Mouse (Mus musculus) liver, adult 2 months (tissue): ENCODE data around the gene Myh7. TPM values are rescaled to one million over a fixed set of nuclear protein-coding genes. Genes with fewer than 3 reads are reported as not detected.

Experiments
- DNase-seq: peaks from one replicate; pipeline ENCODE4 v3.0.0-alpha.2; 2011; ENCODE audit warnings: low read depth, low spot score; ENCODE audit errors: extremely low read depth
- H3K27ac ChIP-seq: fragments of 200-500 bp; replicated peaks from 2 replicates; pipeline ENCODE4 v1.5.1; 2012; ENCODE audit warnings: low read depth, mild to moderate bottlenecking, control low read depth, inconsistent platforms, low read length; ENCODE audit not compliant: insufficient read depth
- H3K27me3 ChIP-seq: fragments of 200-500 bp; 2 replicates; pipeline ENCODE4 v1.6.1; 2012; ENCODE audit warnings: mild to moderate bottlenecking, moderate library complexity, low read length, inconsistent platforms; ENCODE audit not compliant: control insufficient read depth, insufficient read depth
- H3K36me3 ChIP-seq: fragments of 200-500 bp; 2 replicates; pipeline ENCODE4 v1.6.1; 2012; ENCODE audit warnings: low read length, inconsistent platforms; ENCODE audit not compliant: control insufficient read depth, insufficient read depth
- H3K4me1 ChIP-seq: fragments of 200-500 bp; 2 replicates; pipeline ENCODE4 v1.6.1; 2011; ENCODE audit warnings: low read length; ENCODE audit not compliant: control insufficient read depth, insufficient read depth
- H3K4me3 ChIP-seq: fragments of 200-500 bp; 2 replicates; pipeline ENCODE4 v1.5.1; 2011; ENCODE audit warnings: low read depth, mild to moderate bottlenecking, control low read depth, low read length, moderate library complexity; ENCODE audit not compliant: insufficient read depth
- H3K79me2 ChIP-seq: fragments of 200-500 bp; 2 replicates; pipeline ENCODE4 v1.6.1; 2012; ENCODE audit warnings: inconsistent platforms, mild to moderate bottlenecking, low read length, moderate library complexity; ENCODE audit not compliant: control insufficient read depth, insufficient read depth
- H3K9ac ChIP-seq: fragments of 200-500 bp; 2 replicates; pipeline ENCODE4 v1.6.1; 2012; ENCODE audit warnings: low read depth, mild to moderate bottlenecking, control low read depth, inconsistent platforms, low read length
- CTCF ChIP-seq: fragments of 200-500 bp; IDR thresholded peaks from 2 replicates; pipeline ENCODE4 v1.5.1; 2011; ENCODE audit warnings: low read depth, low read length, control low read depth
- POLR2A ChIP-seq: fragments of 200-500 bp; IDR thresholded peaks from 2 replicates; pipeline ENCODE4 v1.6.1; 2011; ENCODE audit warnings: low read length, control low read depth; ENCODE audit not compliant: insufficient read depth; ENCODE audit errors: extremely low read depth
- WGBS: fragments of 180-500 bp; shearing (Covaris S2); methylation state at CpG from one replicate; pipeline ENCODE4 v1.1.7; 2018; 5-methylcytosine and 5-hydroxymethylcytosine counted together
- polyA plus RNA-seq: library from polyadenylated mRNA; depleted of rRNA; stranded (reverse); fragments of >200 nt; gene quantifications from 2 replicates; pipeline ENCODE4 v1.2.3, GENCODE M21; 2012
- total RNA-seq: library from RNA; depleted of rRNA; stranded (reverse); fragments of >200 nt; gene quantifications from 2 replicates; pipeline ENCODE4 v1.2.3, GENCODE M21; 2014

Myh7 gene
- total and polyA plus RNA-seq, 2 experiments: 1.5 TPM; not detected in 1

- Histone ChIP-seq H3K79me2 (no peaks in the 10 kb centered on the region), H3K27me3 (peaks cover 16% of the 10 kb centered on the region), H3K27ac (no peak overlapping the region), H3K9ac (no peak overlapping the region), H3K36me3 (no peaks in the 10 kb centered on the region), H3K4me1 (no peaks in the 10 kb centered on the region), H3K4me3 (no peak overlapping the region)
- no peak for DNase-seq
- 26% methylated on average over 2 of the region's 2 CpGs for WGBS
- TF ChIP-seq POLR2A: no peak
- TF ChIP-seq CTCF: no peak
These were observed 64.0 kb downstream of the Myh7 start for GRCm38 (mm10) chr14:54930431-54930830.

- Histone ChIP-seq H3K4me3 (no peak overlapping the region), H3K9ac (no peak overlapping the region), H3K79me2 (no peaks in the 10 kb centered on the region), H3K4me1 (no peaks in the 10 kb centered on the region), H3K27me3 (peaks cover 16% of the 10 kb centered on the region), H3K36me3 (no peaks in the 10 kb centered on the region), H3K27ac (no peak overlapping the region)
- DNase-seq: no peak
- no peak for TF ChIP-seq CTCF
- 71% methylated on average over 5 of the region's 5 CpGs for WGBS
These were observed 64.6 kb downstream of the Myh7 start for GRCm38 (mm10) chr14:54929801-54930200.

GRCm38 (mm10) chr14:54927296-54927695, 67.1 kb downstream of the Myh7 start:
- H3K79me2 ChIP-seq: no peaks in the 10 kb centered on the region
- H3K4me3 ChIP-seq: no peak overlapping the region
- H3K36me3 ChIP-seq: no peaks in the 10 kb centered on the region
- TF ChIP-seq CTCF (no peak), POLR2A (no peak)
- H3K27me3 ChIP-seq: peaks cover 16% of the 10 kb centered on the region
- 22% methylated on average over 7 of the region's 7 CpGs for WGBS
- H3K9ac ChIP-seq: no peak overlapping the region
- DNase-seq: no peak
- no peaks in the 10 kb centered on the region for H3K4me1 ChIP-seq
- no peak overlapping the region for H3K27ac ChIP-seq

GRCm38 (mm10) chr14:54926401-54927158, 67.8 kb downstream of the Myh7 start:
- WGBS: 2% methylated on average over 57 of the region's 58 CpGs
- peaks cover 16% of the 10 kb centered on the region for H3K27me3 ChIP-seq
- H3K27ac ChIP-seq: no peak overlapping the region

GRCm38 (mm10) chr14:54925349-54926342, 68.8 kb downstream of the Myh7 start, which contains the start of gene Efs:
TSS of gene Efs (minus strand) at chr14:54926126.
- no peak for TF ChIP-seq POLR2A
- TF ChIP-seq CTCF: no peak
- DNase-seq: no peak
- H3K4me3 ChIP-seq: peak within 1 kb of the TSS; percentile 31; the same call in 1 of the 2 replicates
- no peaks in the 10 kb centered on the region for H3K36me3 ChIP-seq
- H3K4me1 ChIP-seq: no peaks in the 10 kb centered on the region
- H3K27ac ChIP-seq: no peak within 1 kb of the TSS
- peaks cover 16% of the 10 kb centered on the region for H3K27me3 ChIP-seq
- H3K9ac ChIP-seq: peak within 1 kb of the TSS; percentile 40; the same call in 1 of the 2 replicates
- H3K79me2 ChIP-seq: no peaks in the 10 kb centered on the region
- 7% methylated on average over 57 of the region's 57 CpGs for WGBS

More at GRCm38 (mm10) chr14:54926401-54927158, 67.8 kb downstream of the Myh7 start:
- peak overlapping the region; percentile 40; the same call in 1 of the 2 replicates for H3K9ac ChIP-seq
- TF ChIP-seq CTCF: no peak
- TF ChIP-seq POLR2A: no peak
- peak overlapping the region; percentile 20; the same call in 1 of the 2 replicates for H3K4me3 ChIP-seq
- H3K79me2 ChIP-seq: no peaks in the 10 kb centered on the region
- H3K4me1 ChIP-seq: no peaks in the 10 kb centered on the region
- H3K36me3 ChIP-seq: no peaks in the 10 kb centered on the region
- no peak for DNase-seq
